Mouse (Mus musculus) C2C12 (cell line): Measurements from ENCODE around the gene Pid1.

Source experiments
- CTCF ChIP-seq: IDR thresholded peaks from one replicate; pipeline ENCODE4 v1.5.1; 2011; ENCODE audit not compliant: control insufficient read depth, insufficient read depth, insufficient read length
- MAX ChIP-seq: IDR thresholded peaks from one replicate; pipeline ENCODE4 v1.6.1; 2011; ENCODE audit warnings: mild to moderate bottlenecking, control low read depth

- no peak for TF ChIP-seq CTCF
- no peak for TF ChIP-seq MAX
These were observed 276.7 kb downstream of the Pid1 start for GRCm38 (mm10) chr1:84087325-84087724.
